Mouse (Mus musculus) adrenal gland, postnatal 36 days (tissue): ENCODE data around the gene Olfr1484. TPM values are rescaled to one million over a fixed set of nuclear protein-coding genes. Genes with fewer than 3 reads are reported as not detected.
"Not testable (repeated sequence)": the region's sequence is repeated elsewhere in the genome, so short reads cannot be mapped to it uniquely, and the experiment has no call there.

ENCODE experiments used
- DNase-seq, 2 experiments: peaks; one replicate each; pipeline ENCODE4 v3.0.0; 2021; ENCODE audit warnings: mixed read lengths in 1 of 2
- long read RNA-seq, 2 experiments: library from polyadenylated mRNA; stranded (forward); transcript quantifications; one replicate each; pipeline ENCODE4 v2.0.0; 2021; ENCODE audit warnings: borderline sequencing depth in 2 of 2
- microRNA-seq: library from miRNA; unstranded; fragments of <30 nt; microRNA quantifications from one replicate; pipeline ENCODE4 v1.2.0, GENCODE M21; 2021
- total RNA-seq, 2 experiments: library from RNA; stranded (reverse); gene quantifications; 2 replicates each; pipeline ENCODE4 v1.2.3; 2021

The Olfr1484 gene
- not detected for total RNA-seq
- long read RNA-seq, experiment 1 = 0 reads
- long read RNA-seq, experiment 2 = 0 reads

DNA sequence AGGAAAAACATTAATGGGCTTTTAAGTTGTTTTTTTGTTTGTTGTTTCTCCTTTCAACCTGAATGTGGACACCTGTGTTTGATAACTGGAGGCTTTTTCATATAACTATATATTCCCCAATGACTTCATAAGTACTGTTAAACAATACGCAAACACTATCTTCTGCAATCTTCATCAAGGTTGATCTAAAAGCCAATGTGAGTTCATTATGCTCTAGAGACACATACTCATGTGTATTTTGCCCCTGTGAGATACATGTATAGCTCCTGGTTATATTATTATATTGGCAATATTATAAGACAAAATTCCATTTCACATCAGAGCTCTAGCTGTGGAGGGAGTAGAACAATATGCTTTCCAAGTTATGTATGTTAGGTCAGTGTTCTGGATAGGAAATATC is at the start of gene Olfr1484:
Olfr1484 (plus strand) TSS at position 301 of the 400 bp plus-strand sequence.
- DNase-seq = no peak

GRCm38 (mm10) chr19:13617075-13617474 is 33.8 kb downstream of the Olfr1484 start, which contains the start of gene Olfr1487:
Olfr1487 (plus strand) TSS chr19:13617375.
- not testable (repeated sequence) for DNase-seq

DNA sequence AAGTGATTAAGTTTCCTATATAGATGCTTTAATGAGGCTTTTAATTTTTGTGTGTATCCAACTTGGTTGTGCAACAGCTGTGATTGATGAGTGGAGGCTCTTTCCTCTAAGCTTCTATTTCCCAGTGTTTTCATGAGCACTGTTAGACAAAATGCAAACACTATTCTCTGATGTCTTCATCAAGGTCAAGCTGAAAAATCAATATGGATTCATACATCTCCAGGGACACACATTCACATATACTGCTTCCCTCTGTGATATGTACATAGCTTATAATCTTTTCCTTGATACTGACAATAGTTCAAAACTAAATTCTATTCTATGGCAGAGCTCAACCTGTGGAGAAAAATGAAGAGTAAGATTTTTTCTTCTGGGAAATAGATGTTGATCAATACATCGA is 48.0 kb downstream of the Olfr1484 start, which contains the start of gene Olfr1489:
Olfr1489 (plus strand) TSS at position 301 of the 400 bp plus-strand sequence.
- no peak for DNase-seq

Small RNA genes lying within 50 kb of the gene (microRNA-seq; reads per million reads assigned to microRNA genes)
- gene Gm22323 = not detected
- gene Gm23931 = not detected

Other genes with a start within 250 kb of the Olfr1484 start
- not detected for gene Olfr1466, start 244.6 kb upstream of the Olfr1484 start, total RNA-seq
- gene Olfr1467, start 221.3 kb upstream of the Olfr1484 start, total RNA-seq = not detected
- not detected for gene Olfr1469, start 175.7 kb upstream of the Olfr1484 start, total RNA-seq
- gene Olfr1471, start 140.1 kb upstream of the Olfr1484 start, total RNA-seq = not detected
- not detected for gene Olfr1472, start 127.4 kb upstream of the Olfr1484 start, total RNA-seq
- gene Olfr1474, start 113.9 kb upstream of the Olfr1484 start, total RNA-seq = not detected
- gene Olfr1475, start 103.3 kb upstream of the Olfr1484 start, total RNA-seq = not detected
- gene Olfr1477, start 83.0 kb upstream of the Olfr1484 start, total RNA-seq = not detected
- gene Olfr1480, start 55.6 kb upstream of the Olfr1484 start, total RNA-seq = not detected
- gene Olfr1487, start 33.9 kb downstream of the Olfr1484 start, total RNA-seq = not detected
- gene Olfr1489, start 48.1 kb downstream of the Olfr1484 start, total RNA-seq = not detected
- not detected for gene Olfr1490, start 67.6 kb downstream of the Olfr1484 start, total RNA-seq
- gene Olfr1491, start 113.8 kb downstream of the Olfr1484 start, total RNA-seq = not detected
- gene Olfr1493-ps1, start 139.8 kb downstream of the Olfr1484 start, total RNA-seq = not detected
- gene Olfr1494, start 156.2 kb downstream of the Olfr1484 start, total RNA-seq = not detected
- not detected for gene Olfr1495, start 181.1 kb downstream of the Olfr1484 start, total RNA-seq
- not detected for gene Olfr1496, start 194.4 kb downstream of the Olfr1484 start, total RNA-seq
- gene Olfr1497, start 214.7 kb downstream of the Olfr1484 start, total RNA-seq = not detected
- not detected for gene Olfr1499, start 235.9 kb downstream of the Olfr1484 start, total RNA-seq
- not detected for gene Olfr1500, start 247.0 kb downstream of the Olfr1484 start, total RNA-seq